Mouse (Mus musculus) R1 (cell line): ENCODE measurements at regions not wholly inside any gene's neighbourhood (a gene's known extent, or its start where the extent isn't known, plus 50 kb on each side); places are given as distances from the start of the nearest gene placed in this dataset.
A peak's percentile ranks its signal among the peaks of the same experiment; 100 is the strongest.

ENCODE experiments used
- DNase-seq: peaks from one replicate; pipeline ENCODE4 v3.0.0-alpha.2; 2018; ENCODE audit warnings: low read depth, low spot score

DNA sequence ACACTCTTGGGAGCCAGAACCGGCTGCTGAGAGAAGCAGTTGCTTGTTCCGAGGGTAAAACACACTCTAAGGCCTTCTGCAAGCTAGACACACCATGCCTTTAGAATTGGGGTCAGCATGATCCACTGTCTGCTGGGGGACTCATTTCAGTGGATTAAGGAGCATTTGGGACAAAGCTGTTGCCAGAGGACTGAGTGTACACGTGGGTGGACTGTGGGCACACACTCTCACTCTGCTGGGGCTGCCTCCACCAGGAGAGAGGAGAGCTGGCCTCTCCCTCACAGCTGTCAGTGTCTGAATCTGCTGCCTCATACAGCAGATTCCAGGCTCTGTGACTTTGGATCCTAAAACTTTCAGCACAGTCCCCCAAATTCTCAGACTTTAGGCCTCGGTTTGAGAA lies 161.2 kb upstream of the Rreb1 start:
- no peak for DNase-seq

DNA sequence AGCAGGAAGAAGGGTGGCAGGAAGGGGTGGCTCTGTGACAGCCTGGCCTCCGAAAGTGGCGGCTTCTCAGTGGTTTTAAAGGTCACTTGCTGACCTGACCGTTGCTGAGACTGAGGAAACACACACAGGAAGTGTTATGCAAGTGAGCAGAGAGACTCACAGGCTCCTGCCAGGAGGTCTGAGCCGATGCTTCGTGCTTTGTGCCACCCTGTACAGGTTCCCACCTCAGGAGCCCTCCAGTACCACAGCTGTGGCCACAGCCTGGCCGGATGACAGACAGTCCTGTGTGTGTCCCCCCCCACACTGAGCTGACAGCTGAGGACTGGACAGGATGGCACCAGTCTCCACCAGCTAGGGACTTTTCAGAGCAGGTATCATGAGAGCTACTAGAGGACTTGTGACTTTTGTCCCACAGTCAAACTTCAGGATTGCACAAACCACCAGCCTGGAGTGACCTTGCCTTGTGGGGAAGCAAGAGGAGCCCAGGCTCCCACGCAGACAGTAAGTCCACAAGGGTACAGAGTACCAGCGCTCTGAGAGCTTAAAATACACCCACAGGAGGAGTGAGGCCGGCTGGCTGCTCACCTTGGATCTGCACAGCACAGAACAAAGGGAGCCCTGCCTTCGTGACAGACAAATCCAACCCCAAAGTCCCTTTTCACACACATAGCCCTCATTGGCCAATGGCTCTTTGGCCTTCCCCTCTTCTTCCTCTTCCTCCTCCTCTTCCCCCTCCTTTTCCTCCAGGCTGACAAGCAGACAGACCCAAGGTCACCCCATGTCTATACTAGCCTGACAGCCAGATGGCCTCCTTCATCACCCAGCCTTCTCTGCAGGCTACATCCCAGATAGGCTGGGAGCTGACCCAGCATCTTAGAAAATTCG lies 158.1 kb upstream of the Rreb1 start:
- no peak for DNase-seq

DNA sequence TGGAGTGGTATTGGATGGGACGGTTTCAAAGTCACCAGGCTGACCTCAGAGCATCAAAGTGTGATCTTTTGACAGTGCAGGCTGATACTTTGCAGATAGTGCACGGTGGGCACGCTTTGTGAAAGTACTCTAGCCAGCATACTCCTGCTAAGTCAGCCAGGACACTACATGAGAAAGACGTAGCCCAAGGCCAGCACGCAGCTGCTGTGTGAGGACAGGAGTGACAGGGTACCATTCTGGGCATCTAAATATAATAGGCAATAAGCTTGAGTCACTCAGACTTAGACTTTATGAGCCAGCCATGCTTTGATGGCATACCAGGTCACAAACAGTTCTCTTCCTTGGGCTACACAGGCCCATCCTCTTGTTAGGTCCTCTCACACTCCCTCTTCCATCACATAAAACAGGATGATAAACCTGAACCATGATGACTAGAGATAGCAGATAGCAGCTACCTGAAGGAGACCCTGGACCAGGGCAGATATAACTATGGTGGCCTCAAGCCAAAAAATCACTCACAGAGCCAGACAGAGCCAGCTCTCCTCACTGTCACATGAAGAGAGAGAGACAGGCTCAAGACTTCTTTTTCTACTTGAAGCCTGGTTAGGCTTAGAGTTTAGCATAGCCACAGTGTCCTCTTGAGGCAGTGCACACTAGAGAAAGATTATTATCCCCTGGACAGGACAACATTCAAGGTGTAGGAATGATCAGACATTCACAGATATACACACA lies 156.7 kb upstream of the Rreb1 start:
- DNase-seq = no peak

DNA sequence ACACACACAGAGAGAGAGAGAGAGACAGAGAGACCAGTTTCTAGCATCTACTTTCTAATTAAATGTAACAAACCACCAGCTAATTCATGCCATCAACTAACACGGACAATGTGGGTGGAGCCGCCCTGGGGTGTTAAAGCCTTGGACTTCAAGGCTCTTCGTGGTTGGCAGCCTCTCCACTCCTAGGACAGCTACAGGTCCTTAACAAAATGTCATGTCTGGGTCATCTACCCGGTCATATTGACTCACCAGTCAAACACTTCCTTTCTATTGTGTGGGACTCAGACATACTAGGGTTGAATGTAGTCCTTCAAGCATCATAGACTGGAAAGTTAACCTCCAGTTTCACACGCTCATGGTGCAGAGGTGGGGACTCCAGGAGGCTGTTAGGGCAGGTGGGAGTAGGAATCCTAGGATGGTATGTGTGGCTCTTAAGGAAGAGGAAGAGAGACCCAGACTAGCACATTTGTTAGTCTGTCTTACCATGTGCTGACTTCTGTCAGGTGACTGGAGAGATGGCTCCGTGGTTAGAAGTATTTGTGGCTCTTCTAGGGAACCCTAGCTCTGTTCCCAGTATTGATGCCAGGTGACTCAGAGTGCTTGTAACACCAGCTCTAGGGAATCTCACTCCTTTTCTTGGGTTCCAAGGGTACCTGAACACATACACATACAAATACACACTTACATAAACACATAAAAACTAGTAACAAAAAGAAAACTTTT lies 155.7 kb upstream of the Rreb1 start:
- no peak for DNase-seq

DNA sequence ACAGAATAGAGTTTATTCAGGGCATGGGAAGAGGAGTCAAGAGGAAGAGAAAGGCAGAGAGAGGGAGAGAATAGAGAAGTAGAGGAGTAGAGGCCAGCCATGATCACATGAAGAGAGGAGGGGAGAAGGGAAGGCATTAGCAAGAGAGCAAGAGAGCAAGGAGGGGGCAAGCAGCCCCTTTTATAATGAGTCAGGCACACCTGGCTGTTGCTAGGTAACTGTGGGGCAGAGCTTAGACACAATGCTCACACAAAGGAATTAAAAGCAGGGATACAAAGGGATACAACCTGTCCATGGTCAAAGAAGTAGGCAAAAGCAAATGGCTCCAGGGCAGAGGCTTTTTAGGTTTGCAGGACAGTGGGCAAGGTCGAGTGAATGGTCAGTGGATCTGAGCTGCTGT lies 153.5 kb upstream of the Rreb1 start:
- no peak for DNase-seq

DNA sequence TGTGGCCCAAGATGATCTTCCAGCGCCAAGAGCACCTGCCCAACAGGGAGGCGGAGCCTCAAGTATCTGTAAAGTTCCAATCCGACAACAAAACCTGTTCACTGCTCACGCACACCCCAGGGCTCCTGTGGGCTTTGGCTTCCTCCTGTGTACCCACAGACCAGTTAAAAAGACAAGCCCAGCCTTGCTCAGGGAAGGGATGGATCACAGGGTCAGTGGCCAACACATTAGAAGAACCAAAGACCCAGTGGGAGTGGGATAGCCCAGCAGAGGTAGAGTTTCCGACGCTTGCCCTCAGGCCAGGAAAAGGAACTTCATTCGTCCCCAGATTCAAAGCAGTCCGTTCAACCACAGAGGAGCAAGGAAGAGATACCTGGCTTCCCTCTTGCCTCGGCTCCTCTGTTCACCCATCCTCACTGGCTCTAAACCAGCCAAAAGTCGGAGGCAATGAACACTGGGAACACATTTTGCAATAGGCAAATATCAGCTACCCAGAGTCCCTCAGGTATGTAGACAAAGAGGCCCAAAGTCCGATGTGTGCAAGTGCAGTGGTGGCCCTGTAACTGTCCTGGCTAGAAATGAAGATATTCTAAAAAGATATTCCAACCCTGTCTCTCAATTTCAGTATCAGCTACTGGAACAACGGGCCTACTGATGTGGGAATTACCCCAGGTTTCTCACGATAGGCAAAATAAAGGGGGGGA lies 152.5 kb upstream of the Rreb1 start:
- DNase-seq = no peak

DNA sequence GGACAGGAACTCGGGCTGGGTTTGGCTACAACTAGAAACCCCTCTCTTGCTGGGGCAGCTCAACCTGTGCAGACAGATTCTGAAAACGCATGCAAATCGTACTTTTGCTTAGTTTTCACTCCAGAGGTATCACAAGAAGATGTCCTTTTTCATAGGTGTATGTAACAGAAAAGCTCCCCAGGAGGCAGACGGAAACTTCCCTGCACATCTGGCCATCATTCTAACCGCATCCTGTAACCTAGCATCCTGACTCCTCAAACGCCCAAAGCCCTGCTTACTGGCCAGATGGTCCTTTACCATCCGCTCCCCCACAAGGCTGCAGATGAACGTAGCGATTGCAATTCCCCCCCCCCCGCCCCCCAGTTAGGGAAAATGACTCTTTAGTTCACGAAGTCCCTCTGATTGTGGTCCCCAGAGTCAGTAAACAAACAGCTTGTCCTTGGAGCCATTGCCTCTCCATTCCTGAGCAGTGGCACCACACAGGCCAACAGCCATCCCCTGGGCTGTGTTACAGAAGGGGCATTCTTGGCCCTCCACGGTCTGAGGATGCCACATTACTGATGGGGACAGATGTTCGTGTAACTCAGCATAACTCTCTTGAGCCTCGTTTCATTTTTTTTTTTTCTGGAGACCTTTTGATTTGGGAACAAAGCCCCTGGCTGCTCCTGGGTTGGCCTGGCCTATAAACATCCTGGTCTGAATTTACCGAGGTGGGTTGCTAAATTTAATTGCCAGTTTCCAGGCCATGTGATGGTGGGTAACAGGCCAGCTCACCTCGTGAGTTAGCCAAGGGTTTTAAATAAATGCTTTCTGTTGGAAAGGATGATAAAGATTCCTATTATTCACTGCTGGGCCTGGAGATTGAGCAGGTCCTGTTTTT lies 149.6 kb upstream of the Rreb1 start:
- no peak for DNase-seq

DNA sequence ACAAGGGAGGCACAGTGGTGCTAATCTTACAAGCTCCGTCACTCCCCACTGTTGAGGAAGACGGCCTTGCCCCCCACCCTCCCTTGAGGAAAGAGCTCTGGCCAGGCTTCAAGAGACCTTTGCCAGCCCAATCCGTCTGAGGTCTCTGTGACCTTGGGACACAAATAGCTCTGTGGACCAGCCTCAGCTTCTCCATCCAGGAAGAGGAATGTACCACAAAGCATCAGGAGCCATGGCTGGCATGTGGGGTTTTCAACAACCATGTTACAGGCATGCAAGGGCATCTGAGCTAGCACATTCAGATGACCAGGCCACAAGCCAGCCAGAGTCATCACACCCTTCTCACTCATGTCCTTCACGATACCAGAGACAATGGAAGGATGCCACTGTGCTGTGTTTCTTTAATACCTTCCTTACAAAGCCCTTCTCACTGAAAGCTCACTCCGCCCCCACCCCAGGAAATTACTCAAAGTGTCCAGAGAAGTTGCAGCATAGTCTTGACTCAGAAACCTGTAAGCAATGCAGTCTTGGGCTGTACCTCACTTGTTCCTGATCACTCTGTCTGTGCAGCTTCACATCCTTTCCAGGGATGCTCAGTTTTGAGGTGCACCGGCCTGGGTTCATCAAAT lies 148.8 kb upstream of the Rreb1 start:
- DNase-seq = no peak

DNA sequence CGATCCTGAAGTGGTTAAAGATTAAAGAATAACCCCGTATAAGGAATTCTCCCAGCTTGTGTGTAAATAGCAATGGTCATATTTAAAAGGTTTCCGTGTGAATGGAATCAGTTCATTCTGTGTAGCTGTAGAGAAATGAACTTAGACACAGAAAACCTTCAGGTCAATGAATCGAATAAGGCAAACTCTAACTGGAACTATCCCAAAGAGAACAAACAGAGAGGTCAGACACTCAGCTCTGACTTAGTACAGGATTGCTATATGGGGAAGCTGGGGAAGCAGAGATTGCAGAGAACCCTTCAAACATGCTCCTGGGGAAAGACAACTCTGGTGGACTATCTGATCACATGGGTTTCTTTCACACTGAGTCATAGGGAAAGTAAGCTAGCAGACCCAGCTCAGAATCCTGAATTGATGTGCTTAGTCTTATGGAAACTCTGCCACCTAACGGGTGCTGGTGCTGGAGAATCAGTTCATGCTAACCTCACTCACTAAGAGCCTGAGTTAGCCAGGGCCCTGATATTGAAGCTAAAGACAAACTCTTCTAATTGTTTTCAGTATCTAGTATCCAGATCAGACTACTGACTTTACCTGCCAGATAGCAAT lies 145.3 kb upstream of the Rreb1 start:
- DNase-seq = no peak

DNA sequence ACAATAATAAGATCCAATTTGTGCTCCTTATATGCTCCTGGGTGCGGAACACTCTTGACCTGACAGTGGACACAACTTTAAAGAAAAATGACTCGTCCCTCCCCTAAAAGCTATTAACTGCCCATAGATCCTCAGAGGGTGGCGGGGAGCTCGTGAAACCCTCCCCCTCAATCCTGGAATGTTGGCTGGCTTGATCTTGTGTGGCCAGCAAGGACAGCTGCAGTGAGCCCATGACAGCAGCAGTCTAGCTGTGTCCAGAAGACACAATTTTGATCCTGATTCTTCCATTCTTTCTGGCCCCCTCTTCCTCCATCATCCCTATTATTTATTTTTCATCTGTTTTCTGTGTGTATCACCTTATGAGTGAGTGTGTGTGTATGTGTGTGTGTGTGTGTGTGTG lies 141.8 kb upstream of the Rreb1 start:
- no peak for DNase-seq

DNA sequence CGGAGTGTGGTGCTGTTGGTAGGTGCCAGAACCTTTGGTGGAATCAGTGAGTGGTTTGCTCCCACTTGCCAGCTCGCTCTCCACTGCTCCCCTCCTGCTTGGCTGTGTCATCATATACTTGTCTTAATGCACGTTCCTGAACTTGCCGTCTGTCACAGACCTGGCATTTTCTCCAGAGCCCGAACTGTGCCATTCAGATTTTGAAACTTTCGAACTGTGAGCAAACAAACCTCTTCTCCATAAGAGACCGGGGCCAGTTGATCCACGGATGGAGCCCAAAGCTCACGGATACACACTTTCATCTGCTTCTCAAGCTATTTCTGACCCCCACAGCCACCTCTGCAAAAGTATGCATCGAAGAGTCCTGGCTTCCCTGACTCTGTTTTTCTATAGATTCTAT lies 141.0 kb upstream of the Rreb1 start:
- no peak for DNase-seq

DNA sequence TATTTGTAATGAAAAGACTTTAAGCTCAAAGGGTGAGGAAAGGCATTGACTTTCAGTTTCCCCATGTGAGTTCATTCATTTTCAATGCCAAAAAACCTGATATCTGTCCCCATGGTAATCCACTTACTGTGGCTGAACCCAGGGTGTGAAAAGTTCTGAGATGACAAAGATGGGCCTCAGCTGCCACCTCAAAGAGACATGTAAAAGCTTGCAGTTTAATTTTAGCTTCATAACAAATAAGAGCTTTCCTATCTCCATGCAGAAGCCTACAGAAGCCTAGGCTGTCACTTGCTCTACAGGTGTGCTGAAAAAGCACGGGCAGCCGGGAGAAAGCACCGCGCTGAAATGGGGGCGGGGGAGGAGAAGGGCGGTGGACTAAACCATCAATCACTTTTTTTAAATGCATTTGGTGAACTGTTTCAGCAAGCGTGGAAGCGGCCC lies 140.1 kb upstream of the Rreb1 start:
- no peak for DNase-seq

DNA sequence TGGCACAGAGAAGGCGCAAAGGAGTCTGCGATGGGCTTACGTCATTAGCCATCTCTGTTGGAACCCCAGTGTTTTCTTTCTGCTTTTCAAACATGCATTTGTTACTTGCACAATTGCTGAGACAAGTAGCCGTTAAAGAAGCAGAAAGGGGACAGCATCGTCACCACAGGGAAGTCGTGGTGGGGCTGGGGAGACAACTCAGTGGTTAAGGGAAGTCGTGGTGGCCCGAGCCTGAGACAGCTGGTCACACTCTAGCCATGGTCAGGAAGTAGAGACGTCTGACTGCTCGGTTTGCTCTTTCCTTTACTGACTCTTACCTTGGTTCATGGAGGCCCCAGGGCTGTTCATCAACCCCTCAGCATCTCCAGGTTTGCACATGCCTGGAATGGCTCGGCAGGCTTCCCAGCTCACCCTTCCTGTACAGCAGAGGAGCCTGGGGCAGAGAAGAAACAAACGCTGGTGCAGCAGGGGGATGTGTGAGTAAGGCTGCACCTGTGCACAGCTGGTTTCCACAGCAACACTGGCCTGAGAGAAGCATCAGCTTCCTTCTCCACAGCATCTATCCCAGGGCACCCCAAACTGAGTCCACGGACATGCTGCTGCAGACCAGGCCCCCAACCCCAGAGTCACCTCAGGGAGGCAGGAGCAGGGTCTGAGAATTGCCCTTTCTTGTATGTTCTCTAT lies 135.6 kb upstream of the Rreb1 start:
- no peak for DNase-seq

DNA sequence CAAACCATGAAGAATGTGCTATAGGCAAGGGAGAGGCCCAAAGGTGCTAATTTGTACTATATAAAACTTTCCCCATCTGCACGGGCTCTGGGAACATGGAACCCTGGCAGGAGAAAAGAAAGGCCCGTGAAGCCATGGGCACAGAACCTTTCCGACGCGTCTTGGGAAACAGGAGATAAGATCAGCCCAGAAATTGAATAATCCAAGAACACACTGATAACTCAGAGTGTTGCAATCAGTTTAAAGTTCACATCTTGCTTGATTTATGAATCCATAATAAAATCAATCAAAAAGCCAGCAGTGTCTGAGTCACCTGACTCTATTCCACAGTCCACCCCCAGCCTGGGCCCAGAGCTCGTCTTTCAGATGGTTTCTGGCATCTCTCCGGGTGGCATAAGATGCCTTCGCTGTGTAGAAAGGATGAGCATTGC lies 133.4 kb upstream of the Rreb1 start:
- DNase-seq = no peak

DNA sequence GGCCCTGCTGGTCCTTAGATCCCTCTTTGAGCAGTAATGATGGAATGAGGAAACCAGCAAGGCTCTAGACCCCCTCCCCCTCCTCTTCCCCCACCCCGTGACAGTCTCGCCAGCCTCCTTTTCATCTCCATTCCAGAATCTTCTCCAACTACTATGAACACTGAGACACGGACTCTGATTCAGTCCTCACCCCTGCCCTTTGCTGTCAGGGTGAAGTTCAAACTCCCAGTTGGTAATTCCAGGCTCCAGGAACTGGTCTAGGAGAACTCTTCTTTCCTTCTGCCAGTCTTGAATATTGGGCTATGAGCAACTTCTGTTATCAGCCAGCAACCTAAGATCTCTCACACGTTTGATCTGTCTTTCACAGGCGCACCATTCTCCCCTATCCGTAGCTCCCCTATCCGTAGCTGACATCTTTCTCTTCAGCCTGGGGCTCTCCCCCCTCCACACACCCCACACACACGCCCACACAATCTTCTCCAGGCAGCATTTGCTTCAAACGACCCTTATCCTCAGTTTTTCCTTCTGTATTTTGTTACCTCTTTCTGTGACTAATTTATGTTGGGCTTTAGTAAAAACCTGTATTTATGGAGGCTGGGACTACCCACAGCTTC lies 128.6 kb upstream of the Rreb1 start:
- no peak for DNase-seq

DNA sequence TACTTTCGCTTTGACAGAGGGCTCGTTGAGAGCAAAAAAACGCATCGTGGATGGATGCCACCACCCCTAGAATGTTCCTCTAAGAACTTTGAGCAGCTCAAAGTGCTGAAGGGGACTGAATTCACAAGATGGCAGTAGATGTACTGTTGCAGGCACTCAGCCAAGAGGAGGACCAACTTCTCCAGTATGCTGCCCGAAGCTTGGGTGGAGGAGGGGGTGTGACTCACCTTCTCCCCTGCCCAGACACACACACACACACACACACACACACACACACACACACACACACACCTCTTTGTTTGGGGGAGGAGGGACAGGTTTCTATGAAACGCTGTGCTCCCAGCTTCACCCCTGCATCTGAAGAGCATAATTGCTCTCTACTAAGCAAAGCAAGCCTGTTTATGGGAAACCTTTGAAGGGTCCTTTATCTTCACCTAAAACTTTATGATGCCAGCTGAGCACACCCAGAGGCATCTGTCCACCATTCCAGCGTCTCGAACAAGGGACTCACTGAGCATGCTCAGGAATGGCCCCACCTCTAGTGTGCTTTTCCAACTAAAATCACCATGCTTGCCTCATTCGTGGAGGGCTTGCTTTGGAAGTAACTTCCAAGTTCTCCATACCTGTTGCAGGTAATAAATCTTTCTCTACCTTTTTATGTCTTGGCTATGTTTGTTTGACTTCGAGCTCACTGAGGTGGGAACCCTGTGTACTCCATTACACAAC lies 126.8 kb upstream of the Rreb1 start:
- no peak for DNase-seq

DNA sequence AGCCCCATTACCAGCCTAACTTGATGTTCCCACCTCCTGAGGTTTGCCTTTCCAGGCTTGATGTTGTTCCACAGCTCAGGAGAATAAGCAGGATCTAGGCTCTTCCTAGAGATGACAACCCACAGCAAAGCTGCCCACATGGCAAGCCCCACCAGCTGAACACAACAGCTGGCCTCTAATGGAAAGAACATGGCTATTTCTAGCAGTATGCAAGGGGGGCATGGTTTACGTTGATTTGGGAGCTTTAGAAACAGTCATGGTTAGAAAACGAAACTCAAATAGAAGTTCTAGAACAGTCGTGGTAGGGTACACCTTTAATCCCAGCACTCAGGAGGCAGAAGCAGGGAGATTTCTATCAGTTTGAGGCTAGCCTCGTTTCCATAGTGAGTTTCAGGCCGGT lies 123.5 kb upstream of the Rreb1 start:
- no peak for DNase-seq

DNA sequence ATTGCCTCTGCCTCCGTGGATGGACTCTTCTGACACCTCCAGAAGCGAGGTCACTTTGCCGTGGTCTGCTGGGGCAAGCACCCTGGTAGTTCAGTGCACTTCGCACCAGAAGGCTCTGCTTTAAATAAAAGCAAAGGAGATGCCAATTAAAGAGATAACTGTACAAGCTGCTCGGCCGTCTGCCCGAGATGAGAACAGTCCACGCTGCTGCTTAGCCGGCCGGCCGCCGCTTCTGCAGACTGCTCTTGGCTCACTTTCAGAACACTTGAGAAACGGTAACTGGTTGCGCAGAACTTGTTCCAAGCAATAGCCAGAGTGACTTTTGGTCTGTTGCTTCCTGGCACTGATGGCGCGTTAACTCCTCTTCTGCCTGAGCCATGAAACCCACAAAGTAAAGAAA lies 121.0 kb upstream of the Rreb1 start:
- peak; percentile 9 for DNase-seq
